Mouse (Mus musculus): ENCODE data around the gene Akap6. TPM values are rescaled to one million over a fixed set of nuclear protein-coding genes. Genes with fewer than 3 reads are reported as not detected.

Gene Akap6
- polyA plus RNA-seq, 1 experiment from 2014 or later = 14.4 TPM

- H3K9ac ChIP-seq (ENCODE audit: low read length) = no peak overlapping the region
- H3K4me2 ChIP-seq (ENCODE audit: low read length) = no peak overlapping the region
Observed at GRCm38 (mm10) chr12:52834074-52834473, 134.9 kb downstream of the Akap6 start.

DNA sequence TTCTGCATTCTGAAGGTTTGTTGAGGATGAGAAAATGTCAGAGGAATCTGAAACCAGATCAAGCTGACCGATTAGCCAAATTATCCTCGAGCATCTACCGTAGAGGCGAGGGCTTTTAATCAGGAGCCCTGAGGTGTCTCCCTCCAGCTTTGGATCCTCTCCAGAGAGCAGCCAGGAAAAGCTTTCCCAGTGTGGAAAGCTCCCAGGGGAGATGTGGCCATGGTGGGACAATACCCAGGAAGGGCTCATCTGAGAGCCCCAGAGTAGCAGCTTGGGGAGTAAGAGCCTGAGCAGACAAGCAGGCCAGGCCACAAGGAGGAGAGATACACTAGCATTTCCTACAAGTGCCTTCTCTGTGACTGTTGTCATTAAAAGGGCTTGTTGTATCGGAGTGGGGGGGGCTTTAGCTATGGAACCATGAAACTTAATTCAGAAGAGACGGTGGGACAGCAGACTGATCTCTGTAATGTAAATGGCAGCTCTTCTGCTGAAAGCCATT lies 135.6 kb downstream of the Akap6 start:
- no peaks in the 10 kb centered on the region for H3K9me3 ChIP-seq (ENCODE audit: control insufficient read depth, low read length)
- H3K9ac ChIP-seq (ENCODE audit: low read length) = no peak overlapping the region
- no peaks in the 10 kb centered on the region for H3K27me3 ChIP-seq (ENCODE audit: control insufficient read depth, insufficient read depth, low read length)
- no peak for ATAC-seq (ENCODE audit: insufficient number of reproducible peaks, insufficient read depth, low FRiP score, low read depth)
- H3K4me2 ChIP-seq (ENCODE audit: low read length) = no peak overlapping the region
- peaks cover 19 to 26% of the 10 kb centered on the region in 2 experiments for H3K4me1 ChIP-seq (ENCODE audit: control insufficient read depth in 2 of 2, insufficient read depth in 2 of 2, low read length in 2 of 2)
- WGBS = 48% methylated on average over 6 of the region's 6 CpGs
- H3K4me3 ChIP-seq (ENCODE audit: control insufficient read depth in 1 of 2, insufficient read depth in 1 of 2, low read depth in 1 of 2, low read length in 2 of 2) = no peak overlapping the region
- H3K36me3 ChIP-seq (ENCODE audit: control insufficient read depth, insufficient read depth, low read length) = no peaks in the 10 kb centered on the region
- peak overlapping the region; percentile 57 to 67 for H3K27ac ChIP-seq (replicated peaks in 1 of 2; ENCODE audit: control insufficient read depth in 1 of 2, insufficient read depth in 1 of 2, low read depth in 2 of 2, low read length in 2 of 2)

More at GRCm38 (mm10) chr12:52834074-52834473, 134.9 kb downstream of the Akap6 start:
- no peaks in the 10 kb centered on the region for H3K9me3 ChIP-seq (ENCODE audit: control insufficient read depth, low read length)
- H3K4me3 ChIP-seq (ENCODE audit: control insufficient read depth in 1 of 2, insufficient read depth in 1 of 2, low read depth in 1 of 2, low read length in 2 of 2) = no peak overlapping the region
- 18% methylated on average over 10 of the region's 10 CpGs for WGBS
- no peak for ATAC-seq (ENCODE audit: insufficient number of reproducible peaks, insufficient read depth, low FRiP score, low read depth)
- no peaks in the 10 kb centered on the region for H3K27me3 ChIP-seq (ENCODE audit: control insufficient read depth, insufficient read depth, low read length)
- H3K36me3 ChIP-seq (ENCODE audit: control insufficient read depth, insufficient read depth, low read length) = no peaks in the 10 kb centered on the region
- H3K4me1 ChIP-seq (ENCODE audit: control insufficient read depth in 2 of 2, insufficient read depth in 2 of 2, low read length in 2 of 2) = peaks cover 19 to 26% of the 10 kb centered on the region in 2 experiments
- H3K27ac ChIP-seq (replicated peaks in 1 of 2; ENCODE audit: control insufficient read depth in 1 of 2, insufficient read depth in 1 of 2, low read depth in 2 of 2, low read length in 2 of 2) = no peak overlapping the region

DNA sequence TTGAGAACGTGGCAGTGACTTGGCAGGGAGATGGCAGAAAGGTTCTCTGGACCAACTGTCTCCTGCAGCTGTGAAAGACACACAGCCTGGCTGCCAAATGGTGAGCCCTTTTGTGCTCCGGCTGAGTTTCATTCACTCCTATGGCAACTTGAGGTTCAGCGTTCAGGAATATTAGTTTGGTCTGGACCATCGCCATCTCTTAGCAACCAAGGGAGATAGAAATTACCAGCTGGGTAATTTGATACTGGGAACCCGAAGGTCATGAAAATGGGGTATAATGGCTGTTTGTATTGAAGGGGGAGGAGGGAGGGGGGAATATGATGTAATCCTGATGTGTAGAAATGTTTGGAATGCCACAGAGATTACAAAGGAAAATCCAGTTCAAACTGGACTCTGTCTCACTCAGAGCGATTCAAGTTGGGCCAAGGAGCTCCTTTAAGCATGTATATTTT lies 136.1 kb downstream of the Akap6 start:
- peak overlapping the region; percentile 57 to 67 for H3K27ac ChIP-seq (replicated peaks in 1 of 2; ENCODE audit: control insufficient read depth in 1 of 2, insufficient read depth in 1 of 2, low read depth in 2 of 2, low read length in 2 of 2)
- no peaks in the 10 kb centered on the region for H3K36me3 ChIP-seq (ENCODE audit: control insufficient read depth, insufficient read depth, low read length)
- peaks cover 19 to 26% of the 10 kb centered on the region in 2 experiments for H3K4me1 ChIP-seq (ENCODE audit: control insufficient read depth in 2 of 2, insufficient read depth in 2 of 2, low read length in 2 of 2)
- H3K9me3 ChIP-seq (ENCODE audit: control insufficient read depth, low read length) = no peaks in the 10 kb centered on the region
- no peak for ATAC-seq (ENCODE audit: insufficient number of reproducible peaks, insufficient read depth, low FRiP score, low read depth)
- 41% methylated on average over 6 of the region's 6 CpGs for WGBS
- H3K4me2 ChIP-seq (ENCODE audit: low read length) = no peak overlapping the region
- H3K27me3 ChIP-seq (ENCODE audit: control insufficient read depth, insufficient read depth, low read length) = no peaks in the 10 kb centered on the region
- no peak overlapping the region for H3K4me3 ChIP-seq (ENCODE audit: control insufficient read depth in 1 of 2, insufficient read depth in 1 of 2, low read depth in 1 of 2, low read length in 2 of 2)
- no peak overlapping the region for H3K9ac ChIP-seq (ENCODE audit: low read length)

- Histone ChIP-seq H3K27ac (replicated peaks in 1 of 2; ENCODE audit: control insufficient read depth in 1 of 2, insufficient read depth in 1 of 2, low read depth in 2 of 2, low read length in 2 of 2) (peak overlapping the region; percentile 67 to 85), H3K9ac (ENCODE audit: low read length) (0 out of 2 replicates have a peak overlapping the region, but pooled peaks have one; percentile 2), H3K4me3 (ENCODE audit: control insufficient read depth in 1 of 2, insufficient read depth in 1 of 2, low read depth in 1 of 2, low read length in 2 of 2) (no peak overlapping the region), H3K36me3 (ENCODE audit: control insufficient read depth, insufficient read depth, low read length) (no peaks in the 10 kb centered on the region), H3K4me1 (ENCODE audit: control insufficient read depth in 2 of 2, insufficient read depth in 2 of 2, low read length in 2 of 2) (peaks cover 19 to 26% of the 10 kb centered on the region in 2 experiments), H3K27me3 (ENCODE audit: control insufficient read depth, insufficient read depth, low read length) (no peaks in the 10 kb centered on the region), H3K9me3 (ENCODE audit: control insufficient read depth, low read length) (no peaks in the 10 kb centered on the region), H3K4me2 (ENCODE audit: low read length) (peak overlapping the region; percentile 34)
- 61% methylated on average over 12 of the region's 12 CpGs for WGBS
- no peak for ATAC-seq (ENCODE audit: insufficient number of reproducible peaks, insufficient read depth, low FRiP score, low read depth)
Observed at GRCm38 (mm10) chr12:52835914-52836546, 136.8 kb downstream of the Akap6 start.

DNA sequence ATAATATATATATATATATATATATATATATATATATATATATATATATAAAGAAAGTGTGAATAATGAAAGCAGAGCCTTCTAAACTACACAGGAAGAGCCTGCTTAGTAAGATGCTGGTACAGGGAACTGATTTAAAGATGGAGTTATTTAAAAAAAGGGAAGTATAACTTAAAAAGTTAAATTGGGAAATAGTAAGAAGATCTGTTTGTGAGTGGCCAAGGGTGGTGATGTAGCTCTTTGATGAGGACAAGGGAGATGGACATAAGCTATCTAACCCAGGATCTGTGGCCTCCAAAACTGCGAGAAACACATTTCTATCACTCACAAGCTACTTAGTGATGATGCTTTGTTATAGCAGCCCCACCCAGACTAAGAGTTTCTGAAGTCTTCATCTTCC lies 146.8 kb downstream of the Akap6 start:
- Histone ChIP-seq H3K27ac (replicated peaks in 1 of 2; ENCODE audit: control insufficient read depth in 1 of 2, insufficient read depth in 1 of 2, low read depth in 2 of 2, low read length in 2 of 2) (no peak overlapping the region), H3K27me3 (ENCODE audit: control insufficient read depth, insufficient read depth, low read length) (no peaks in the 10 kb centered on the region), H3K9ac (ENCODE audit: low read length) (no peak overlapping the region), H3K36me3 (ENCODE audit: control insufficient read depth, insufficient read depth, low read length) (no peaks in the 10 kb centered on the region), H3K9me3 (ENCODE audit: control insufficient read depth, low read length) (no peaks in the 10 kb centered on the region), H3K4me3 (ENCODE audit: control insufficient read depth in 1 of 2, insufficient read depth in 1 of 2, low read depth in 1 of 2, low read length in 2 of 2) (no peak overlapping the region), H3K4me2 (ENCODE audit: low read length) (no peak overlapping the region), H3K4me1 (ENCODE audit: control insufficient read depth in 2 of 2, insufficient read depth in 2 of 2, low read length in 2 of 2) (peaks cover 15 to 34% of the 10 kb centered on the region in 2 experiments)
- 83% methylated on average over 1 of the region's 1 CpGs for WGBS
- no peak for ATAC-seq (ENCODE audit: insufficient number of reproducible peaks, insufficient read depth, low FRiP score, low read depth)

DNA sequence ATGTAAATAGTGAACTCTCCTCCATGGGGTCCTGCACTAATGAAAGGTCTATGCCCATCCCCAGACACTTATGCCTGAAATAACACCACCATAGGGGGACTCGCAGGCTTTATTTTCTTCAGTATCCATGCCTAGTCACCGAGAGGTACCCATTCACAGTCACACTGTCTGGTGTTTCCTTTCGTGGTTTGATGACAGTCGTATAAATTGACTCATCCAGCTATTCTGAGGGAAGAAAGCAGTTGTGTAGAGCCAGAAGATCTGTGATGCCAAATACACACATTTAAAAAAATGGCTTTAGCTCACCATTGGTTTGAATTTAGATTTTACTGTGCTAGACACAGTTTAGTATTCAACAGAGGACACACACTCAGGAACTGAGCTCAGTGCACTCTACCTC lies 147.8 kb downstream of the Akap6 start:
- Histone ChIP-seq H3K9ac (ENCODE audit: low read length) (no peak overlapping the region), H3K9me3 (ENCODE audit: control insufficient read depth, low read length) (no peaks in the 10 kb centered on the region), H3K4me3 (ENCODE audit: control insufficient read depth in 1 of 2, insufficient read depth in 1 of 2, low read depth in 1 of 2, low read length in 2 of 2) (no peak overlapping the region), H3K27me3 (ENCODE audit: control insufficient read depth, insufficient read depth, low read length) (no peaks in the 10 kb centered on the region), H3K27ac (replicated peaks in 1 of 2; ENCODE audit: control insufficient read depth in 1 of 2, insufficient read depth in 1 of 2, low read depth in 2 of 2, low read length in 2 of 2) (no peak overlapping the region), H3K36me3 (ENCODE audit: control insufficient read depth, insufficient read depth, low read length) (no peaks in the 10 kb centered on the region), H3K4me1 (ENCODE audit: control insufficient read depth in 2 of 2, insufficient read depth in 2 of 2, low read length in 2 of 2) (peaks cover 18 to 41% of the 10 kb centered on the region in 2 experiments), H3K4me2 (ENCODE audit: low read length) (no peak overlapping the region)
- whole genome bisulfite sequencing = 84% methylated on average over 4 of the region's 4 CpGs
- ATAC-seq (ENCODE audit: insufficient number of reproducible peaks, insufficient read depth, low FRiP score, low read depth) = no peak

DNA sequence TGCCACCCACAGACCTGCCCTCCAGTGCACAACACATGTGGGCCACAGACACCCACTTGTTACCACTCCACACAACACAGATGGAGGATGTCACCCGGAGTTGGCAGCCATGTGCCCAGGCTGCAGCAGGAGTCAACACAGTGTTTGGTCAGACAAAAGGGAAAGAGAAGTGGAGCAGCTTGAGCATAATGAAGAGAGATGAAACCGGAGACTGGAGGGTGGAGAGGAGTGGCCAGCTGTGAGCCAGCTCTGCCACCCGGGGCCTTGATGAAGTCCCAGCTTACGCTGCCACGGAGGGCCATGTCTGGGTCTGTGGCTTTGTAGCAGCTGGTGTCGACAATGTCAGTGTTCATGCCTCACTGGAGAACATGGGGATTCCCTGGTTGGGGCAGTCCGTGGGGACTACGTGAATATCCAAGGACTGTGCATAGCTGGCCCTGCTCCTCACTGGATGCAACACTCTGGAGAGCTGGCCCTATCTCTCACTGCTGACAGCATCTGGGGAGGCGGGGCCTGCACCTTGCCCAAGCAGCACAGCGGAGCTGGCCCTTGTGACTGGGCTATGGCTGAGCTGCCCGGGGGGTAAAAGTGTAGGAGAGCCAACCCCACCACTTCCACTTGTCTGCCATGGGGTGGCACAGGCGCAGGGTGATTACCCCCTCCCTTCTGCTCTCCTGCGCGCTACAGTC lies 148.8 kb downstream of the Akap6 start:
- no peaks in the 10 kb centered on the region for H3K36me3 ChIP-seq (ENCODE audit: control insufficient read depth, insufficient read depth, low read length)
- no peaks in the 10 kb centered on the region for H3K9me3 ChIP-seq (ENCODE audit: control insufficient read depth, low read length)
- peak overlapping the region; percentile 1 to 64 for H3K27ac ChIP-seq (replicated peaks in 1 of 2; ENCODE audit: control insufficient read depth in 1 of 2, insufficient read depth in 1 of 2, low read depth in 2 of 2, low read length in 2 of 2)
- peak; percentile 83 for ATAC-seq (ENCODE audit: insufficient number of reproducible peaks, insufficient read depth, low FRiP score, low read depth)
- H3K4me3 ChIP-seq (ENCODE audit: control insufficient read depth in 1 of 2, insufficient read depth in 1 of 2, low read depth in 1 of 2, low read length in 2 of 2) = no peak overlapping the region
- H3K27me3 ChIP-seq (ENCODE audit: control insufficient read depth, insufficient read depth, low read length) = no peaks in the 10 kb centered on the region
- 38% methylated on average over 14 of the region's 14 CpGs for WGBS
- H3K4me2 ChIP-seq (ENCODE audit: low read length) = peak overlapping the region; percentile 46
- peaks cover 22 to 48% of the 10 kb centered on the region in 2 experiments for H3K4me1 ChIP-seq (ENCODE audit: control insufficient read depth in 2 of 2, insufficient read depth in 2 of 2, low read length in 2 of 2)
- peak overlapping the region; percentile 38 for H3K9ac ChIP-seq (ENCODE audit: low read length)
